Mouse (Mus musculus) stomach, postnatal 0 days (tissue): Measurements from ENCODE around the gene Gpatch2.

Experiments used
- CTCF ChIP-seq: IDR thresholded peaks from 2 replicates; pipeline ENCODE4 v1.5.1; 2016; ENCODE audit warnings: antibody characterized with exemption, low read depth, mild to moderate bottlenecking, moderate library complexity
- EP300 ChIP-seq: optimal IDR thresholded peaks from 2 replicates; pipeline ENCODE3; 2016; ENCODE audit warnings: antibody characterized with exemption

- no peak for TF ChIP-seq CTCF
- TF ChIP-seq EP300, result no peak
These were observed 140.9 kb downstream of the Gpatch2 start for GRCm38 (mm10) chr1:187356169-187356568.
